Mouse (Mus musculus) cortical plate, adult 2 months (tissue): Measurements from ENCODE around the gene Dthd1.

Experiments
- CTCF ChIP-seq: fragments of 200-500 bp; IDR thresholded peaks from 2 replicates; pipeline ENCODE4 v1.5.1; 2011; ENCODE audit warnings: mild to moderate bottlenecking, control low read depth, low read length; ENCODE audit not compliant: insufficient read depth; ENCODE audit errors: extremely low read depth
- POLR2A ChIP-seq: fragments of 200-500 bp; IDR thresholded peaks from 2 replicates; pipeline ENCODE4 v1.6.1; 2011; ENCODE audit warnings: mild to moderate bottlenecking, low read length, control low read depth; ENCODE audit not compliant: insufficient read depth; ENCODE audit errors: extremely low read depth

GRCm38 (mm10) chr5:62842955-62843730, 29.5 kb downstream of the Dthd1 start:
- no peak for TF ChIP-seq CTCF
- TF ChIP-seq POLR2A = no peak
